Mouse (Mus musculus) MEL (cell line): ENCODE measurements at regions not wholly inside any gene's neighbourhood (a gene's known extent, or its start where the extent isn't known, plus 50 kb on each side); places are given as distances from the start of the nearest gene placed in this dataset.

ENCODE experiments used
- DNase-seq: peaks from one replicate; pipeline ENCODE4 v3.0.0; 2011; ENCODE audit warnings: low read depth, low spot score
- H3K27ac ChIP-seq: 2 replicates; pipeline ENCODE4 v1.5.1; 2012; ENCODE audit warnings: low read depth, mild to moderate bottlenecking, control low read depth, low read length, moderate library complexity; ENCODE audit not compliant: control insufficient read depth
- H3K27me3 ChIP-seq, 2 experiments: fragments of 150-350 bp in 1 of 2; sonication (generic) in 1 of 2; 2 replicates each; pipeline ENCODE4 v1.6.1; 2012; ENCODE audit warnings: low read length in 2 of 2, mild to moderate bottlenecking in 2 of 2, improper control_type of control experiment in 1 of 2, moderate library complexity in 1 of 2; ENCODE audit not compliant: insufficient read depth in 2 of 2, control insufficient read depth in 1 of 2
- H3K36me3 ChIP-seq, 2 experiments: 2 replicates each; pipeline ENCODE4 v1.6.1; 2012 to 2014; ENCODE audit warnings: low read length in 2 of 2, improper control_type of control experiment in 1 of 2, inconsistent platforms in 1 of 2, mild to moderate bottlenecking in 1 of 2; ENCODE audit not compliant: insufficient read depth in 2 of 2, control insufficient read depth in 1 of 2
- H3K4me1 ChIP-seq, 2 experiments: fragments of 150-350 bp in 1 of 2; sonication (generic) in 1 of 2; 2 replicates each; pipeline ENCODE4 v1.6.1; 2012; ENCODE audit warnings: low read length in 2 of 2, improper control_type of control experiment in 1 of 2, mild to moderate bottlenecking in 1 of 2; ENCODE audit not compliant: insufficient read depth in 2 of 2, control insufficient read depth in 1 of 2
- H3K4me3 ChIP-seq, 2 experiments: fragments of 150-350 bp in 1 of 2; sonication (generic) in 1 of 2; 2 replicates each; pipeline ENCODE4 v1.5.1; 2012; ENCODE audit warnings: low read depth in 2 of 2, low read length in 2 of 2, mild to moderate bottlenecking in 2 of 2, moderate library complexity in 2 of 2, control low read depth in 1 of 2, improper control_type of control experiment in 1 of 2; ENCODE audit not compliant: control insufficient read depth in 1 of 2, insufficient read depth in 1 of 2
- H3K79me2 ChIP-seq: 2 replicates; pipeline ENCODE4 v1.6.1; 2012; ENCODE audit warnings: mild to moderate bottlenecking, low read length, moderate library complexity; ENCODE audit not compliant: control insufficient read depth, poor library complexity, insufficient read depth
- H3K9ac ChIP-seq: 2 replicates; pipeline ENCODE4 v1.6.1; 2012; ENCODE audit warnings: low read depth, mild to moderate bottlenecking, control low read depth, low read length, moderate library complexity; ENCODE audit not compliant: control insufficient read depth, poor library complexity, severe bottlenecking
- H3K9me3 ChIP-seq: fragments of 150-350 bp; sonication (generic); replicated peaks from 2 replicates; pipeline ENCODE4 v1.6.1; 2012; ENCODE audit warnings: mild to moderate bottlenecking, low read length, improper control_type of control experiment, moderate library complexity; ENCODE audit not compliant: insufficient read depth
- CHD1 ChIP-seq: IDR thresholded peaks from 2 replicates; pipeline ENCODE4 v1.6.1; 2012; ENCODE audit warnings: low read depth, mild to moderate bottlenecking, inconsistent platforms, low read length, improper control_type of control experiment
- CTCF ChIP-seq, 3 experiments: IDR thresholded peaks in 2 of 3; conservative IDR thresholded peaks in 1 of 3; 2 replicates each; pipeline ENCODE4 v1.5.1; 2011 to 2012; ENCODE audit warnings: low read length in 3 of 3, low read depth in 2 of 3, mild to moderate bottlenecking in 2 of 3, improper control_type of control experiment in 1 of 3, inconsistent platforms in 1 of 3, mixed read lengths in 1 of 3, moderate library complexity in 1 of 3; ENCODE audit not compliant: control insufficient read depth in 1 of 3, insufficient read depth in 1 of 3, poor library complexity in 1 of 3, severe bottlenecking in 1 of 3
- EP300 ChIP-seq, 2 experiments: IDR thresholded peaks; 2 replicates each; pipeline ENCODE4 v1.6.1; 2011; ENCODE audit warnings: improper control_type of control experiment in 2 of 2, low read length in 2 of 2, low read depth in 1 of 2, mild to moderate bottlenecking in 1 of 2
- GATA1 ChIP-seq: IDR thresholded peaks from 2 replicates; pipeline ENCODE4 v1.6.1; 2011; ENCODE audit warnings: low read depth, low read length, improper control_type of control experiment
- JUND ChIP-seq: IDR thresholded peaks from 2 replicates; pipeline ENCODE4 v1.6.1; 2011; ENCODE audit warnings: low read depth, mild to moderate bottlenecking, improper control_type of control experiment, low read length
- KAT2A ChIP-seq: conservative IDR thresholded peaks from 2 replicates; pipeline ENCODE4 v1.6.1; 2012; ENCODE audit warnings: low read depth, low read length, improper control_type of control experiment, inconsistent platforms
- MEF2A ChIP-seq: IDR thresholded peaks from 2 replicates; pipeline ENCODE4 v1.6.1; 2014; ENCODE audit warnings: low read depth, mild to moderate bottlenecking, inconsistent platforms, low read length, improper control_type of control experiment; ENCODE audit not compliant: poor library complexity, insufficient replicate concordance, severe bottlenecking; ENCODE audit errors: extremely low read depth
- MXI1 ChIP-seq: IDR thresholded peaks from 2 replicates; pipeline ENCODE4 v1.6.1; 2011; ENCODE audit warnings: mild to moderate bottlenecking, low read depth, low read length, improper control_type of control experiment
- MYC ChIP-seq: IDR thresholded peaks from 2 replicates; pipeline ENCODE4 v1.6.1; 2011; ENCODE audit warnings: low read depth, mild to moderate bottlenecking, low read length, improper control_type of control experiment, moderate library complexity
- NELFE ChIP-seq: IDR thresholded peaks from 2 replicates; pipeline ENCODE4 v1.6.1; 2011; ENCODE audit warnings: low read depth, low read length, improper control_type of control experiment
- NRF1 ChIP-seq: IDR thresholded peaks from 2 replicates; pipeline ENCODE4 v1.6.1; 2014; ENCODE audit warnings: low read depth, mild to moderate bottlenecking, inconsistent platforms, low read length, improper control_type of control experiment, moderate library complexity; ENCODE audit not compliant: poor library complexity, insufficient read depth, severe bottlenecking
- POLR2A ChIP-seq, 2 experiments: IDR thresholded peaks; 2 replicates each; pipeline ENCODE4 v1.6.1; 2011 to 2012; ENCODE audit warnings: low read length in 2 of 2, mild to moderate bottlenecking in 2 of 2, control low read depth in 1 of 2, improper control_type of control experiment in 1 of 2, low read depth in 1 of 2, moderate library complexity in 1 of 2; ENCODE audit not compliant: control insufficient read depth in 1 of 2, insufficient read depth in 1 of 2, poor library complexity in 1 of 2
- POLR2AphosphoS5 ChIP-seq: IDR thresholded peaks from 2 replicates; pipeline ENCODE4 v1.6.1; 2012; ENCODE audit warnings: low read depth, borderline replicate concordance, mild to moderate bottlenecking, inconsistent platforms, low read length, moderate library complexity, mixed read lengths
- RCOR1 ChIP-seq: IDR thresholded peaks from 2 replicates; pipeline ENCODE4 v1.6.1; 2012; ENCODE audit warnings: low read depth, mild to moderate bottlenecking, inconsistent platforms, low read length, improper control_type of control experiment
- SIN3A ChIP-seq: IDR thresholded peaks from 2 replicates; pipeline ENCODE4 v1.6.1; 2012; ENCODE audit warnings: low read length, improper control_type of control experiment, inconsistent platforms
- TAL1 ChIP-seq: IDR thresholded peaks from 2 replicates; pipeline ENCODE4 v1.6.1; 2012; ENCODE audit warnings: mild to moderate bottlenecking, inconsistent platforms, low read length, moderate library complexity, mixed read lengths
- TCF12 ChIP-seq: IDR thresholded peaks from 2 replicates; pipeline ENCODE4 v1.6.1; 2014; ENCODE audit warnings: low read depth, mild to moderate bottlenecking, inconsistent platforms, low read length, improper control_type of control experiment, moderate library complexity
- USF1 ChIP-seq: IDR thresholded peaks from 2 replicates; pipeline ENCODE4 v1.6.1; 2014; ENCODE audit warnings: low read depth, mild to moderate bottlenecking, inconsistent platforms, low read length, improper control_type of control experiment, moderate library complexity
- USF2 ChIP-seq, 2 experiments: IDR thresholded peaks; 2 replicates each; pipeline ENCODE4 v1.6.1; 2011 to 2012; ENCODE audit warnings: improper control_type of control experiment in 2 of 2, low read length in 2 of 2, borderline replicate concordance in 1 of 2, inconsistent platforms in 1 of 2, low read depth in 1 of 2, mild to moderate bottlenecking in 1 of 2; ENCODE audit not compliant: insufficient read depth in 1 of 2
- ZKSCAN1 ChIP-seq: IDR thresholded peaks from 2 replicates; pipeline ENCODE4 v1.6.1; 2012; ENCODE audit warnings: low read depth, mild to moderate bottlenecking, inconsistent platforms, low read length, improper control_type of control experiment, moderate library complexity
- ZMIZ1 ChIP-seq: IDR thresholded peaks from 2 replicates; pipeline ENCODE4 v1.6.1; 2012; ENCODE audit warnings: low read depth, mild to moderate bottlenecking, inconsistent platforms, low read length, improper control_type of control experiment, moderate library complexity
- ZNF384 ChIP-seq: IDR thresholded peaks from 2 replicates; pipeline ENCODE4 v1.6.1; 2012; ENCODE audit warnings: low read depth, mild to moderate bottlenecking, inconsistent platforms, low read length, improper control_type of control experiment

DNA sequence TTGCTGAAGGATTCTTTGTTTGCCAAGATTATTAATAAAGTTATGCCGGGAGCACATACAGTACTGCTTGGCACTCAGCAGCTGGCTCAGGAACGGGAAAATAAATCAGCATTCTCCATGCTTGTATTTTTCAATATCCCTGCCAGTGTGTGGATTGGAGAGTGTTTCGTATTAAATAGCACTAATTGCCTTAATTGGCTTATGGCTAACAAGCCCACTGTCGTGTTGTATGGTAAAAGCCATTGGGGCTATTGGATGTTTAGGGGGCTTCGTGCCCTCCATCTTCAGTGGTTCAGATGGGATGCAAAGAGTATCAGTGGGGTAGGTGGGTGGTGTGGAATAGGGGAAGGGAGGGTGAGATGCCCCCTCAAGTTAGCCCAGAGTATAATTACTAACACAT, 259.9 kb downstream of the Rnd3 start:
- TF ChIP-seq SIN3A (no peak), ZMIZ1 (no peak), JUND (no peak), TCF12 (no peak), GATA1 (no peak), USF1 (no peak), USF2 (IDR thresholded peaks at IDR 0.05; ENCODE audit: borderline replicate concordance in 1 of 2, insufficient read depth in 1 of 2, low read depth in 1 of 2, low read length in 2 of 2) (no peak)
- DNase-seq, result no peak

DNA sequence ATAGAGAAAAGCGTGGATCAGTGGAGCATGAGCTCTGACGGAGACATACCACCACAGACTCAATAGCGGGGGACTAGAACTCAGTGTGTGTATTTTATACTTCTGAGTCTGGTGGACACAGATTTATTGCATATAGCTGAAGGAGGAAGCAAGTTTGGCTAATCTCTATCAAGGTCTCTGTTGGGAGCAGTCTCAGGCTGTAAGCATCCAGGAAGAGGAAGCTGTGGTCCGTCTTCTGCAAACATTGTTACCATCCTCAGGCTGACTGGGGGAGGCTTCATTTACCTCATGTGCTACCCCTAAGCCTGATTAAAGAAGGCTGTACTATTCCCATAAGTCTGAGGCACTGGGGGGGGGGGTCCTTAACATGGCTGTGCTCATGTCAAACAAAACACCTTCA, 261.0 kb downstream of the Rnd3 start:
- TF ChIP-seq POLR2AphosphoS5 (no peak), RCOR1 (no peak), CTCF (IDR thresholded peaks at IDR 0.05 in 2 of 3, conservative IDR thresholded peaks at IDR 0.05 in 1 of 3; ENCODE audit: control insufficient read depth in 1 of 3, insufficient read depth in 1 of 3, low read depth in 2 of 3, low read length in 3 of 3, poor library complexity in 1 of 3, severe bottlenecking in 1 of 3) (no peak)
- H3K79me2 ChIP-seq, result no peaks in the 10 kb centered on the region
- H3K36me3 ChIP-seq, result no peaks in the 10 kb centered on the region
- H3K27me3 ChIP-seq, result no peaks in the 10 kb centered on the region
- no peaks in the 10 kb centered on the region for H3K4me1 ChIP-seq
- DNase-seq, result peak; percentile 2
- H3K4me3 ChIP-seq, result no peak overlapping the region
- no peak overlapping the region for H3K9ac ChIP-seq
- H3K27ac ChIP-seq, result no peak overlapping the region
- H3K9me3 ChIP-seq, result no peaks in the 10 kb centered on the region

More for the DNA sequence above, 259.9 kb downstream of the Rnd3 start:
- Histone ChIP-seq H3K27me3 (no peaks in the 10 kb centered on the region), H3K27ac (no peak overlapping the region), H3K79me2 (no peaks in the 10 kb centered on the region), H3K4me1 (no peaks in the 10 kb centered on the region), H3K9ac (no peak overlapping the region), H3K36me3 (no peaks in the 10 kb centered on the region), H3K4me3 (no peak overlapping the region), H3K9me3 (no peaks in the 10 kb centered on the region)

DNA sequence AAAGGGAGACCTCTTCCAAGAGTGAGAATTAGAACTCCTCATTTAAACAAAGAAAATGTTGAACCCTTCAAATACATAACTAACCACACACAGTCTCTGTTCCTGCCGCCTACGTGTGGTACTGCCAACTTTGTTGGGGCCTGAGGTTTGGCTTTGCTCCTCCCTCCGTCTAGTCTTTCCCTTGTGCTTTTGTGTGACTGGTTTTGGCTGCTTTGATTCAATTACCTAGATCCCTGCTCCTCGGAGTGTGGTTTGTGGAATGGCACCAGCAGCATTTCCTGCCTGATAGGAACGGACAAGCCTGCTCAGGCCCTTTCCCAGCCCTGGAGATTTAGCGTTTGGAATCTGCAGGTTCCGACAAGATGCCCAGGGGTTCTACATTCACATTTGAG, 263.0 kb downstream of the Rnd3 start:
- Histone ChIP-seq H3K4me3 (no peak overlapping the region), H3K9ac (no peak overlapping the region), H3K9me3 (no peaks in the 10 kb centered on the region), H3K27me3 (no peaks in the 10 kb centered on the region), H3K79me2 (no peaks in the 10 kb centered on the region), H3K4me1 (no peaks in the 10 kb centered on the region), H3K36me3 (no peaks in the 10 kb centered on the region), H3K27ac (no peak overlapping the region)
- no peak for TF ChIP-seq TAL1
- TF ChIP-seq CTCF (IDR thresholded peaks at IDR 0.05 in 2 of 3, conservative IDR thresholded peaks at IDR 0.05 in 1 of 3; ENCODE audit: control insufficient read depth in 1 of 3, insufficient read depth in 1 of 3, low read depth in 2 of 3, low read length in 3 of 3, poor library complexity in 1 of 3, severe bottlenecking in 1 of 3), result no peak
- no peak for TF ChIP-seq TCF12
- TF ChIP-seq USF2 (IDR thresholded peaks at IDR 0.05; ENCODE audit: borderline replicate concordance in 1 of 2, insufficient read depth in 1 of 2, low read depth in 1 of 2, low read length in 2 of 2), result no peak
- no peak for TF ChIP-seq RCOR1
- TF ChIP-seq NRF1, result no peak
- no peak for TF ChIP-seq POLR2A (IDR thresholded peaks at IDR 0.05; ENCODE audit: control insufficient read depth in 1 of 2, insufficient read depth in 1 of 2, low read depth in 1 of 2, low read length in 2 of 2, poor library complexity in 1 of 2)
- no peak for TF ChIP-seq KAT2A
- no peak for TF ChIP-seq MEF2A
- TF ChIP-seq ZKSCAN1, result no peak
- no peak for TF ChIP-seq MXI1
- TF ChIP-seq NELFE, result no peak
- TF ChIP-seq MYC, result no peak
- no peak for TF ChIP-seq CHD1
- no peak for TF ChIP-seq EP300 (IDR thresholded peaks at IDR 0.05; ENCODE audit: low read depth in 1 of 2, low read length in 2 of 2)
- TF ChIP-seq ZNF384, result no peak
- TF ChIP-seq JUND, result no peak
- DNase-seq, result no peak
